Mouse (Mus musculus) granulocyte monocyte progenitor cell, adult 5-6 weeks (primary cell): ENCODE measurements at regions not wholly inside any gene's neighbourhood (a gene's known extent, or its start where the extent isn't known, plus 50 kb on each side); places are given as distances from the start of the nearest gene placed in this dataset.

Source experiments
- ATAC-seq: replicated peaks from 2 replicates; pipeline ENCODE4 v1.8.0; 2016; ENCODE audit warnings: mild to moderate bottlenecking, moderate TSS enrichment, inconsistent platforms; ENCODE audit not compliant: poor library complexity, severe bottlenecking

DNA sequence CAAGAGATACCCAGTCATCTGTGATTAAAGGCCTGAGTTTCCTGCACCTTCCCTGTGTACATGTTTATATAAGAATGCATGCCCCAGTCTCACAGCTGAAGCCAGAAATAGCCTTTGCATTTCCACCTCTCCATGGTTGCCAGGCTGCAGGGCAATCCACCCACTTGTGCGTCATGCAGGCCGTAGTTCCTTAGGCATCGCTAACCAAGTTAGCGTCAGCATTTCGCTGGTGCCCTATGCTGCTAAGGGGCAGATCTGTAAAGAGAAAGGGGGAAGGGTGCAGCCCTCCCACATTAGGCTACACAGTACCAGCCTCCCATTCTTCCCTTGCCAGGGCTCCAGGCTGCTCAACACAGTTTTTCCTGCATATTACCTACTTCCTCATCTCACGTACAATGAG lies 155.6 kb upstream of the Actbl2 start:
- no peak for ATAC-seq

DNA sequence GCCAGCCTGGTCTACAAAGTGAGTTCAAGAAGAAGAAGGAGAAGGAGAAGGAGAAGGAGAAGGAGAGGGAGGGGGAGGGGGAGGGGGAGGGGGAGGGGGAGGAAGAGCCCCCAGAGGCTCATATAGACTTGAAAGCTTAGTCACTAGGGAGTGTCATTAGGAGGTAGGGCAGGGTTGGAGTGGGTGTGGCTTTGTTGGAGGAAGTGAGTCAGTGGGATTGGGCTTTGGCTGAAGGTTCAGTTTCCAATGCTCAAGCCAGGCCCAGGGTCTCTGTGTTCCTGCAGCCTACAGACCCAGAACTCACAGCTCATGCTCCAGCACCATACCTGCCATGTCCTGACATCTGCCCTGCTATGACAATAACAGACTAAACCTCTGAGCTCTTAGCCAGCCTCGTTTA lies 154.4 kb upstream of the Actbl2 start:
- ATAC-seq, result no peak

DNA sequence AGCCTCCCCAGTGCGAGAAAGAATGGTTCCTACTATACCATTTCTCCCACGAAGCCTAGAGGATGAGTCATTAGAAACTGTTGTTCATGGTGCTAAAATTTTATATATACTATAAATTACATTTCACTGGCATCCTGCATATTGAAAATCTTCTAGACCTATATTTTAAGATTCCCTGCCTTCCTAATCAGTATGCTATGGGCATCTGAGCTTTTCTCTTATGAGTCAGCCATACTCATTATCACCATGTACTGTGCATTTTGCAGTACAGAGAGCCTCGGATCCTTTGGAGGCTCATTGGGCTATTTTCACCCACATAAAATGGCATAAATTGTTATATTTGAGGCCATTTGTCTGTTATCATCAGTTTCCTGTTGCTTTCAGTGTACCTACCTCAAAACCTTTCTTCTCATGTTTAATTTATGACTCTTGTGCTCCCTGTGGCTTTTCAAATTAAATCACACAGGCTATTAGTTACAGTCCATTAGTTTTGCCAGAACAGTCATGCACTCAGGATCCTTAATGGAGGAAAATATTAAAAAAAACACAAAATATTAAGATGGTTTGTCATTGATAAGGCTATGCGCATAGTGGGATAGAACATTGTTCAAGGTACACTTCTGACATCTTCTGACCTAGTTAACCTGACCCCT lies 150.1 kb upstream of the Actbl2 start:
- no peak for ATAC-seq

DNA sequence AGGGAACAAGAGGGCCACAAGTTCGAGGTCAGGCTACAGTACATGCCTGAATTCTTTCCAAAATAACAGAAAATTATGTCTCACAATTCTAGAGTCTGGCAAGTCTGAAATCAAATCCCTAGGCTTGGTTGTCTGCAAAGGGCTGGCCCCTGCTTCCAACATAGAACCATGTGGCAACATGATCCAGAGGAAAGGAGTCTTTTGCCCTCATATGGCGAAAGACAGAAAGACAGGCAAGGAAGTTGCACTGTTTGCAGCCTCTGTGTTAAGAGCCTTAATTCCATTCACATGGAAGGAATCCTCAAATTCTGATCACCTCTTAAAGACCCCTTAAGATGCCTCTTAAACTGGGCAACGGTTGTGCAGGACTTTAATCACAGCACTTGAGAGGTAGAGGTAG lies 123.7 kb upstream of the Actbl2 start:
- ATAC-seq, result no peak

- no peak for ATAC-seq
These were observed 118.4 kb upstream of the Actbl2 start for GRCm38 (mm10) chr13:111136392-111136791.

DNA sequence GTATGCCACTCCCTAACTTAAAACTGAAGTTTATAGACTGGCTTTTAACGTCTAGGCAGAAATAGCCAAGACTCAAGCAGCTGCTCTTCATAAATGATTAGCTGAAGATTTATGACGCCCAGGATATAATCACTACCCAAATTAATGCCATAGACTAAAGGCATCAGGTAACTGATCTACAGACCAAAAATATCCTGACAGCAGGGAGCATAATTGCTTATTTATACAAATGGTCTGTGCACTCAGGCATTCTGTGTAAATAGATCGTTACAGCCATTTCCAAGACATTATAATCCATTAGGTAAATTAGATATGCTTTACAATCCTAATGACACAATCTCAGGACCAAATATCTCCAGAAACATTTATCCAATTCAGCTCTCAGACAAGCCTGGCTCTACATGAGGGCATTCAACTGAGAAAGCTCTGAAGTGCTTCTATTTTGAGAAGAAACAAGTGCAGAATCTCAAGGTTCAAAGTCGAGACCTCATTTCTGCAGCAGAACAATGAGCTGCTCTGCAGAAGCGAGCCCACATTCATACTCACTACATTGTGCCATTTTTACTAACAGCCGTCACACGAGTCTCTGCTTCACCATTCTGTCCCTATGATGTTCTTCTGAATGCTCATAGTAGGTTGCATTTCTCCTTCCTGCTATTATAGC lies 111.9 kb upstream of the Actbl2 start:
- no peak for ATAC-seq

- ATAC-seq, result no peak
These were observed 110.1 kb upstream of the Actbl2 start for GRCm38 (mm10) chr13:111144721-111145120.

GRCm38 (mm10) chr13:111157921-111158638 lies 96.7 kb upstream of the Actbl2 start:
- no peak for ATAC-seq

DNA sequence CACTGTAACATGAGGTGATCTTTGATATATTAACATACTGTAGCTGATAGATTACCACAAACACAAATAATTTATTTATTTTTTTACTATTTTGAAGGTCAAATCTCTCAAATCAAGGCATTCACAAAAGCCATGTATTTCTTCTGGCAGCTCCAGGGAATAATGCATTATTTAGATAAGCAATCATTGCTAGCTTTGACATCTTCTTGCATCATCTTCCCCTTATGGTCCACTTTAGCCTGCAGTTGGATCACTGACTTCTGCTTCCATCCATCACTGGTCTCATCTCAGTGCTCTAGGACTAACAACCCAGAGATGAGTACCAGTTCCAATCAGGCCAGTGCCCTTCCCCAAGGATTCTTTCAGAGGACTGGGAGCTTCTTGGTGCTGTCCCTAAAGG lies 95.3 kb upstream of the Actbl2 start:
- ATAC-seq, result no peak

- no peak for ATAC-seq
These were observed 89.3 kb upstream of the Actbl2 start for GRCm38 (mm10) chr13:111165538-111165937.

DNA sequence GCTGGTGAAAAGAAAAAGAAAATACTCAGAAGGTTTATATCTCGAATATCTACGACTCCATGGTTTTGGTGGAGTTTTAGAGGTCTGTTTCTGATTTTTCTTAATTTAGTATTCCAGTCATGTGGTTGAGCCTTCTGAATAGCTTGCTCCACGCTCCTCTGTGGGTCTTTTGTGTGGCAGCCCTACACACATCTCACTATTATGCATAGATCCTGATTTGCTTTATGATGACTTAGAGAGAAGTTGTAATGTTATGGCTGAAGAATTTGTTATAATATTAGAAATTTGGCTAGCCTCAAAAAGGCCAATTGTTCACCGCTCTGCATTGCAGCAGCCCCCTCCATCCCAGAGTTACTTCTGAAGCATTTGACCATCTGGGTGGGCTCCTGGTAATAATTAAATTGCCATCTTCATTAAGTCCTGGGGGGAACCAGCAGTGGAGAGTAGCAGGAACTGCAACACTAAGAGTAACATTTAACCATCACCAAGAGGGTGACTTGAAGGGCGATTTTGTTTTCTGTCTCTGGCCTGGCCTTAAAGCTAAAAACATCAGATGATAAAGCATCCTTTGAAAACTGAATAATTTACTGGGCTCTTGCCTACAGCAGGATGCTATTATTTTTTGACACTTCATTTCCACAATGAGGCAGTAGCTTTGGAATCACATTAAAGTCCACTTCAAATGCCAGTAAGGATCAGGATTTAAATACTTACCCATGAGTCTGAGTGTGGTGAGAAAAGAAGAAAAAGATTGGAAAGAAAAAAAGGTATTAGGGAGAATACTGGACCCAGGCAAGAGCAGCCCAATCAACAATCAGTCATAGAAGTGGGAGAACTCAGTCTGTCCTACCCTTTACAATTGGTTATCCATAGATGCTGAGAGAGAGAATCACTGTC lies 84.3 kb upstream of the Actbl2 start:
- no peak for ATAC-seq

DNA sequence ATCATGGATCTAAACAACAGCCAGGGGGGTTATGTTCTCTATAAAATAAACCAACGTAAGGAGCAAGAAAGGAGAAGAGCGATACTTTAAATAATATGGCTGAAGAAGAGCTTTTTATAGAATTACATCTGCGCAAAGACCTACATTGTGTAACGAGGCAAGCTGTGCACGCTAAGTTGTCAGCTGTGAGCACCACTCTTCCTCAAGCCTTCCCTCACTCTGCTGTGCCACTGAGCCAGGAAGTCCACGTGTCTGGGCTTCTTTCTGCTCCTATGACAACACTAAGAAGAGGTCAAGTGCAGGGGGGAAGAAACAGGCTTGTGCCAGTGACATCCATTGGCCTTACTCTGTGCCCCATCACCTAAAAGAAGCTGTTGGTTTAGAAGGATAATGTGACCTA lies 75.6 kb upstream of the Actbl2 start:
- no peak for ATAC-seq

DNA sequence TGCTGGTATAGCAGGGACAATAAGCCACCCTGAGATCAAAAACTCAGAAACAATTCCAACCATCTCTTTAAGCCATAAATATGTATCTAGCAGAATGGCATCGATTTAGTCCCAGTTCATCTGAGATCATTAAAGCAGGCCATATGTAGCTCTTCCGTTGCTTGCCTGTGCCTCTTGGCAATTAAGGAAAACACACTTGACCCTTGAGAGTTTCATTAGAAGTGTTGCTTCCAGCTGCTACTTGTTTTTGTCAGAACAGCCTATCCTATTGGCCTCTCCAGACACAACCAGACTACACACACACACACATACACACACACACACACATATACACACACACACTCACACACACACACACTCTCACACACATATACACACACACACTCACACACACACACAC lies 71.5 kb upstream of the Actbl2 start:
- no peak for ATAC-seq

DNA sequence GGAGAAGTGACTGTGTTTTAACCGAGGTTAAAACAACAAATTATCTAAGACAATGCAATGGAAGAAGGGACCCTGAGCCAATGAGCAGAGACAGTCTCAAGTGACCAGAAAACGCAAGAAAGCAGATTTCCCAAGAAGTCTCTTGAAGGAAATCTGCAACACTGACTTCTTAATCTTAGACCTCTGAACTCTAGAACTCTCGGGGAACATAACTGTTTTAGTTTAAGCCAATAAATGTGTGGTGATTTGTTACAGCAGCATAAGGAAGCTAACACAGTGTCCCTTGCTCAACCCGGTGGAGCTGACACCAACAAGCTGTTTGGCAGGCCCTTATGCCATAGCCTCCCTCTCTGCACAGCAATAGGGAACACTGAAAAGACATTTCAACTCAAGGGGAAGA lies 69.0 kb upstream of the Actbl2 start:
- no peak for ATAC-seq

DNA sequence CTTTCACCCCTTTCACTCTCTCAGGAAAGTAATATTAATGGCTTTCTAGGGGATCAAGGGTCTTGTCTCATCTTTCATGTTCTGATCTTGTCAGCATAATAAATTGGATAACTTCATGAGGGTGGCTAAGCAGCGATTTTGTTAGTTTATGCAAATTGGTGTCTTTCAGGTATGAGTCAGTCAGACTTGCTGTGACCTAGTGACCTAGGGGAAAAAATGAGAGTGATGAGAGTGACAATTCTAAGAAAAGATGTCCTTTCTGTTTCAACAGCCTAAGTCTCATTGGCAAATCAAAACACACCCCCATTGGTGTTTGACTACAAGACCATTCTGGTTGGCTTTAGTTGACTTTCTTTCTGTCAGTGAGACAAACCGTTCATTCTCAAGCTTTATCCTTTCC lies 68.0 kb upstream of the Actbl2 start:
- no peak for ATAC-seq

DNA sequence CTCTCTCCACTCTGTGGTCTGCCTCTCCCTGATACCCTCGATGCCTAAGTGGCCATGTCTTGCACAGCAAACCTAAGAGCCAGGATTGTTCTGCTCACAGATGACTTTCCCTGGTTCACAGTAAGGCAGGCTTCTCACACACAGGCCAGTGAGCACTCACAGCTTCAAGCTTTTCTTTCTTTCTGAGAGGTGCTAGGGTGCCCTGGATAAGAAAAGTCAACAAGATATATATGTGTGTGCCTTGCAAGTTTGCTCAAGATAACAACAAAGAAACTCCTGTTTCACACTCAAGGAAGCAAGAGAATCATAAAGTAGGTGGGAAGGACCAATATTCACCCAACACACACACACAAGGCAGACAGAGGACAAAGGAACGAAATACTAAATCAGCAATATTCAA lies 60.9 kb upstream of the Actbl2 start:
- ATAC-seq, result no peak

DNA sequence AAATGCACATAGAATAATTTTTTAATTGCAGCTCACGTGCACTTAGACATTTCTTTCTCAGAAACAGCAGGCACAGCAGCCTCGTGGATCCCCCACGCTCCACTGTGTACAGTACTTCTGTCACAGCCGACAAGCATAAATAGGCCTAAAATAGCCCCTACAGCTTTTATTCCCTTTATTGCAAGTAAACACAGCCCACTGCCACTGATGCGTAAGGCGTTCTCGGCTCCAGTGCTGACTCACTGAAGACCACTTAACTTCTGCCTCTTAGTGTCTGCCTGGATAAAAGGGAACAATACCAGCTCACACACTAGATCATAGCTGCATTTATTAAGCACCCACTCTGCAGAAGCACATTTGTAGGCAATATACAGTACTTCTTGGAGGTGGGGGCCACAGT lies 60.5 kb upstream of the Actbl2 start:
- no peak for ATAC-seq

DNA sequence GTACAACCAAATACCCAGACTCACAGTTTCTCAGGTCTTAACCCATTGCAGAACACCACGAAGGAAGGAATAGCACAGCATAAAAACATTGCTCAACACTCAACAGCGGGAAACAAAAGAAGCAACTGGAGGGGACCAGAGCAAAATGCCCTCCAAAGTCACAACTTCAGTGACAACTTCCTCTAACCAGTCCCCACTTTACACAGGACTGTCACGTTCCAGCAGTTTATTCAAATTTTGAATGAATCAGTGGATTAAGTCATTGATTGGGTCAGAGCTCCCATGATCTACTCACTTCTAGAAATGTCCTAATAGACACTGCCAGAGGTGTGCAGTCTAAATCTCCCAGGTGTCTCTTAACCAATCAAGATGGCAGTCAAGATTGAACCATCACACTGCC lies 53.3 kb upstream of the Actbl2 start:
- ATAC-seq, result no peak; the same call in 1 of the 2 replicates

DNA sequence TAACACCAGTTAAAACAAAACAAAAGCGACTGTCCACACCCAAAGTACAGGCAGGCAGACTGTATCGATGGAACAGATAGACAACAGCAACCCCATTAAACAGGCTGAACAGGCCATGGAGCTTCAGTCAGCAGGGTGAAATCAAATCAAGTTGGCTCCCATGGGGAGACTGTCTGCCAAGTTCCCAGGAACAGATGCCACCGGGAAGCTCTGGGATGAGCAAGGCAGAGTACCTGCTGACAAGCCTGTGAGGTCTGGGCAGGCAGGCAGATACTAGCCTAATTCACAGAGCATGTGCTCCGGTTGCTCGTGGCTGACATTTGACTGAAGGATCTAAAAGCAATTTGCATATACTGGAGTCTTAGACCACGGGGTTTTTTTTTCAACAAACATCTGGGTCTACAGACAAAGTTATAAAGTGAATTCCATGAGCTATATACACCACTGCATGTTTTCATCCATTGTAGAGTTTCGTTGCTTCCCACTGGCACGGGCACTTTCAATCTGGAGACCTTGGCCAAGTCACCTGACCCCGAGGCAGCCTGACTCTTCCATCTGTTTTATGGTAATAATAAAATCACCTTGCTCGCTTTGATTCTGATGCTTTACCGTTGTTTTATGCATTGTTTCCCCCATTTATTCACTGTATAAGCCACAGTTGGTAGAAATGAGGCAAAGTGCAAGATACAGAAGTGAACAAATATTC lies 50.1 kb upstream of the Actbl2 start:
- no peak for ATAC-seq
